Mouse (Mus musculus) testis, adult 2 months (tissue): ENCODE results near the gene Itgav. TPM values are rescaled to one million over a fixed set of nuclear protein-coding genes. Genes with fewer than 3 reads are reported as not detected.

Source experiments
- H3K27ac ChIP-seq: fragments of 200-500 bp; 2 replicates; pipeline ENCODE4 v1.5.1; 2012; ENCODE audit warnings: low read depth, low read length; ENCODE audit not compliant: control insufficient read depth, insufficient read depth
- H3K27me3 ChIP-seq: fragments of 200-500 bp; 2 replicates; pipeline ENCODE4 v1.6.1; 2012; ENCODE audit warnings: mild to moderate bottlenecking, low read length, moderate library complexity; ENCODE audit not compliant: control insufficient read depth, insufficient read depth
- H3K36me3 ChIP-seq: fragments of 200-500 bp; 2 replicates; pipeline ENCODE4 v1.6.1; 2012; ENCODE audit warnings: mild to moderate bottlenecking, low read length; ENCODE audit not compliant: control insufficient read depth, insufficient read depth
- H3K4me1 ChIP-seq: fragments of 200-500 bp; 2 replicates; pipeline ENCODE4 v1.6.1; 2012; ENCODE audit warnings: low read length; ENCODE audit not compliant: control insufficient read depth, insufficient read depth
- H3K4me3 ChIP-seq: fragments of 200-500 bp; 2 replicates; pipeline ENCODE4 v1.5.1; 2012; ENCODE audit warnings: low read depth, mild to moderate bottlenecking, low read length, moderate library complexity, mixed read lengths; ENCODE audit not compliant: control insufficient read depth
- CTCF ChIP-seq: fragments of 200-500 bp; IDR thresholded peaks from 2 replicates; pipeline ENCODE4 v1.5.1; 2012; ENCODE audit warnings: low read depth, mild to moderate bottlenecking, inconsistent platforms, low read length, moderate library complexity; ENCODE audit not compliant: control insufficient read depth, insufficient read depth, insufficient replicate concordance
- POLR2A ChIP-seq: fragments of 200-500 bp; IDR thresholded peaks from 2 replicates; pipeline ENCODE4 v1.6.1; 2012; ENCODE audit warnings: low read depth, mild to moderate bottlenecking, inconsistent platforms, low read length, moderate library complexity; ENCODE audit not compliant: control insufficient read depth
- polyA plus RNA-seq: library from polyadenylated mRNA; depleted of rRNA; stranded (reverse); fragments of >200 nt; gene quantifications from 2 replicates; pipeline ENCODE4 v1.2.3, GENCODE M21; 2012; rRNA removed

Gene Itgav
- polyA plus RNA-seq, 1 experiment: 3.1 TPM

DNA sequence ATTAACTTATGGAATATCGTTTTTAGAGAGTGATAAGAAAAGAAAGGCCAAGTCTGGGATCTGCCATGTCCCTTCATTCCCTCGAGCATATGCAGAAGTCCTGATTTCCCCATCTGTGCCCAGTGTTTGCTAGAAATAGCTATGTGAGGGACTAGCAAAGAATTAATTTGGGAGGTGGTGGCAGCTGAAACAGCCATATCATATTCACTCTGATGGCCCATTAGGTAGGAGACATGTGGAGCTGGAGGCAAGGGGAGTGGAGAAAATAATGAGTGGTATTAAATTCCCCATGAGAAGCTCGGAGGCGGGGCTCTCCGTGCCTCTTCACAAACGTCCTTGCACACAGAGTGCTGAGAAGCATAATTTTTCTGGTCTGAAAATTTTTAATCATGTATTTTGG is 92.0 kb downstream of the Itgav start:
- Histone ChIP-seq H3K36me3 (no peaks in the 10 kb centered on the region), H3K27ac (no peak overlapping the region), H3K4me1 (peaks cover 7% of the 10 kb centered on the region), H3K4me3 (no peak overlapping the region), H3K27me3 (no peaks in the 10 kb centered on the region)
- TF ChIP-seq CTCF (no peak), POLR2A (no peak)

DNA sequence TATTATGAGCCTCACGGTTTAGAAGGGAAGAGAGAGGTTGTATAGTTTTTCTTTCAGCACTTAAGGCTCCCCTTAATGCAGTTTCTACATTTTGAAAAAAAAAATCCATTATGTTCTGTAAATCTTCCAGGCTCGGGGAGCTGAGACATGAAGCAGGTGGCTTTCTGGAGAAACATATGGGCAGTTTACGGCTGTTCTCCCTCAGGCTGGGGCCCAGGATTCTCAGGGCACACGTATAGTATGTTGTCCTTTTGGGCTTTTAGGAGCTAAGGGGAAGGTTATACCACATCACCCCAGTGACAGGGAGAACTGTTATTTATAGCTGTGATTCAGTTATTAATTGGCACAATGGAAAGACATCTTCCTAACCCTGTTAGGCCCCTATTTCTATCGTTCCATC is 101.0 kb downstream of the Itgav start:
- Histone ChIP-seq H3K27me3 (no peaks in the 10 kb centered on the region), H3K4me3 (no peak overlapping the region), H3K4me1 (no peaks in the 10 kb centered on the region), H3K27ac (no peak overlapping the region), H3K36me3 (no peaks in the 10 kb centered on the region)
- no peak for TF ChIP-seq CTCF

GRCm38 (mm10) chr2:83828895-83829539 is 104.8 kb downstream of the Itgav start:
- H3K27me3 ChIP-seq: no peaks in the 10 kb centered on the region
- TF ChIP-seq CTCF (no peak), POLR2A (no peak)
- no peaks in the 10 kb centered on the region for H3K4me1 ChIP-seq
- no peaks in the 10 kb centered on the region for H3K36me3 ChIP-seq
- no peak overlapping the region for H3K27ac ChIP-seq
- no peak overlapping the region for H3K4me3 ChIP-seq

DNA sequence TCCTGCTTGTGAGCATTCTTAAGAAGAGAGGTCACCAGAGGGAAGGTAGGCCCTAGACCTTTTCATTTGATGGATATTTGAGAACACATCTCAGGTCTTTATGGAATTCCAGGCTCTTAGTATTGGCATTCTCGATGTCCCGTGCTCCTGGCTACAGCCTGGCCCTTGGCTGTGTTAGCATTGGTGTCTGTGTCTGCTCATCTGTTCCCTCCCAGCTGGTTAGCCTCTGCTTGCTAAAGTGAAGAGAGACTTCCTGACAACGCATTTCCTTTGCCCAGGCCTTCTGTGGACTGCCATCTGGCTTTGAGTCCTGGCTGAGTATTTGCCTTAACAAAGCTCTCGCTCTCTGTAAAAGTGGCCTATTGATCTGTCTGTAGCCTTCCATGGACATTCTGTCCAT is 108.7 kb downstream of the Itgav start:
- no peak overlapping the region for H3K4me3 ChIP-seq
- no peaks in the 10 kb centered on the region for H3K36me3 ChIP-seq
- H3K27me3 ChIP-seq: no peaks in the 10 kb centered on the region
- no peaks in the 10 kb centered on the region for H3K4me1 ChIP-seq
- TF ChIP-seq POLR2A (no peak), CTCF (no peak)
- no peak overlapping the region for H3K27ac ChIP-seq

DNA sequence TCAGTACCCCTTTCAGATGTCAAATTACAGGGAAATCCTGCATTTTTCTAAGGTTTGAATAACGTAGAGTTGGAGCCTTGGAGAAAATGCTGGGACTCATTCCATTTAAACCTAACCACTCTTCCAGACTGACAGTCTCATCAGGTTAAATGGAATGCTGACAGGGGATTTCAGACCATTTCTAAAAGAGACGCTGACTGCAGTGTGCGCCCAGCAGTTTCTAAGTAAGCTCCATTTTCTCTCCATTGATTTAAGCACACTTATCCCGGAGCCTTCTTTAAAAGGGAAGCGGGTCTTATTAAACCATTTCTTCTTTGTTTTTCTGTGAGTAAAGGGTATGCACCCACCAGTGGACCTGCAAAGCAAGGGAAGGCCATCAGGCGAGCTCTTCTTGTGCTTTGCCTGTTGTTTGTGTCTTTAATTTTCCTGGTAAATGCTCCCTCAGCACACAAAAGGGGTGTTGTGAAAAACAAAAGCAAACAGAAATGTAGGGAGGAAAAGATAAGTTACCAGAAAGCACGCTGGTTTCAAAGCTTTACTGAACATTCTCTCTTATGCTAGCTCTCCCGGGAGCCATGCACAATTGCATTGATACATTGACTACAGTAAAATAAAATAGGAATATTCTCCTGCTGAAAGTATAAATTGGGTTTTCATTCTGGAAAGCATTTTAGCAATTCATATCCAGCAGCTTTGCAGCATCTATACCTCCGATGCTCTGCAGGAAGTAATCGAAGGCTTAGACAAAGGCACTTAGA is 111.3 kb downstream of the Itgav start:
- TF ChIP-seq CTCF: no peak
- TF ChIP-seq POLR2A: no peak
- Histone ChIP-seq H3K4me3 (no peak overlapping the region), H3K4me1 (no peaks in the 10 kb centered on the region), H3K36me3 (no peaks in the 10 kb centered on the region), H3K27ac (no peak overlapping the region), H3K27me3 (no peaks in the 10 kb centered on the region)

DNA sequence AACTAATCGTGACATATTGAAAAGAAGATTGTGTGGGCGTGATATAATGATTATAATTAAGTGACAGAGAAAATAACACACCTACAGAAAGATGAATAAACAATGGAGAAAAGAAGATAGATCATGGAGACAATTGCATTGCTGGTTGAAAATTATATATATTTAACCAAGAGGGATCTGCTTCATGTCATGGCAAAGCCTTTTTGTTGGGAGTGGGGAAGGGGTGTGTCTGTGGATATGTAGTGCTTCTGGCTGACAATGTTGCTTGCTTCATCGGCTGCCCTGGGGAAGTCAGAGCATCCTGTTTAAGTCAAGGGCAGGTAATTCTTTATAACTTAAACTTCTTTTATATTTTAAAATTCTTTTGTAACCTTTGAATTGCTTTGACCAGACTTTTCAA is 124.3 kb downstream of the Itgav start:
- no peaks in the 10 kb centered on the region for H3K36me3 ChIP-seq
- TF ChIP-seq CTCF (no peak), POLR2A (no peak)
- no peak overlapping the region for H3K27ac ChIP-seq

GRCm38 (mm10) chr2:83853423-83853822 is 129.2 kb downstream of the Itgav start:
- no peaks in the 10 kb centered on the region for H3K4me1 ChIP-seq
- TF ChIP-seq CTCF (no peak), POLR2A (no peak)
- H3K36me3 ChIP-seq: no peaks in the 10 kb centered on the region
- H3K27ac ChIP-seq: no peak overlapping the region
- no peak overlapping the region for H3K4me3 ChIP-seq
- H3K27me3 ChIP-seq: no peaks in the 10 kb centered on the region

More for the DNA sequence above, 124.3 kb downstream of the Itgav start:
- Histone ChIP-seq H3K4me3 (no peak overlapping the region), H3K4me1 (no peaks in the 10 kb centered on the region), H3K27me3 (no peaks in the 10 kb centered on the region)

DNA sequence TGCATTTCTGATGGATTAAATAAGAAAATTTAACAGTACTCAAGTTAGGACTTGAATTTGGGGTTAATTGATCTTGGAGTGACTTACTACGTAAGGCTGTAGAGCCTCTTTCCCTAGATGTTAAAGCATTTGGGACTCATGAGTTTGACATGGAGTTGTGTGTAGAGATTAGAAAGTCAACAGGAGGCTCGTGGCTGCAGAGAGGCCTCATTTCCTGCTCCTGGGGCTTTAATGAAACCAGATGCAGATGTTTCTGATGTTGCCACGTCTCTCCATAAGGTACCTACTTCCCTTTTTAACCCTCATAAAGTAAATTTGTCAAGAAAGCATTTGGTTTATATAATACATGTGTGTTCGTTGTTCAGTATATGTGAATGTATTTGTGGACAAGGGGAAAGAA is 132.0 kb downstream of the Itgav start:
- Histone ChIP-seq H3K27ac (no peak overlapping the region), H3K4me3 (no peak overlapping the region), H3K27me3 (no peaks in the 10 kb centered on the region), H3K4me1 (no peaks in the 10 kb centered on the region), H3K36me3 (no peaks in the 10 kb centered on the region)
- no peak for TF ChIP-seq CTCF
- TF ChIP-seq POLR2A: no peak

Other genes starting within 250 kb of the Itgav start
- 37.0 and 39.9 TPM in 2 replicates for gene Zc3h15, start 80.0 kb upstream of the Itgav start, polyA plus RNA-seq
- gene Fam171b, start 88.2 kb downstream of the Itgav start, polyA plus RNA-seq: 0.10 and 0.11 TPM in 2 replicates
- 50.4 and 63.8 TPM in 2 replicates for gene Zswim2, start 216.8 kb downstream of the Itgav start, polyA plus RNA-seq
- 0.06 and 0.07 TPM in 2 replicates for gene Gm13698, start 231.3 kb downstream of the Itgav start, polyA plus RNA-seq
- 0.06 and 0.07 TPM in 2 replicates for gene Gm13693, start 237.1 kb downstream of the Itgav start, polyA plus RNA-seq
- 0.06 and 0.07 TPM in 2 replicates for gene Gm13695, start 242.9 kb downstream of the Itgav start, polyA plus RNA-seq
- 0.06 and 0.07 TPM in 2 replicates for gene Gm13696, start 248.7 kb downstream of the Itgav start, polyA plus RNA-seq